Mouse (Mus musculus): Measurements from ENCODE around the gene Dut.

Dut gene

GRCm38 (mm10) chr2:125247108-125247961 is at the start of gene Dut:
Gene Dut, plus strand, starts transcription at chr2:125247190.
- DNase-seq: peak; percentile 99

DNA sequence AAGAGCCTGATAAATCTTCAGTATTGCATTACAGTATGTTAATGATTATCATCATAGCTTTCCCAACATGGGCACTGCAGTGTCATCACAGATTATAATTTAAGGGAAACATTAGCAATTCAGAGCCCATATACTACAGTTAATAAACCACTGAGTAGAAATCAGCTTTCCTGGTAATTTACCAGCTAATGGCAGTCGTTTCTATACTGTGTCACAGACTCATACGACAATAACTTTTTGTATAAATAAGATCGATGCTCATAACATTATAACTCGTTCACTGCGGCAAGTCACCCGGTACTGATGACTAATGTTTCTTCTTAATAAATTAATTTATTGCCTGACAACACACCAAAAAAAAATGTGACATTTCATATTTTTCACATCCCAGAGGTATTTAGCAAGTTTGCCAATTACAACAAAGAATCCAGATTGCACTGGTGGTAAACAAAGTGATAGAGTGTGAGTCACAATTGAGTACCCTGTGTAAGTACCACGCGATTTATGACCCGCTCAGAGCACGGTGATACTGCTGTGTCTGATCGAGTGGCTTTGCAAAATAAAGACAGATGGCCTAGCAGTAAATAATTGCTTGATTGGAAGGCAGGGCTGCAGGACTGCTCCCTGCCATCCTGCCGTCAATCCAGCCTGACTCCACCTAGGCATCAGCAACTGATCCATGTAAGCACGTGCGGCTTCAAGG is 37.9 kb upstream of the Dut start:
- no peak for DNase-seq

GRCm38 (mm10) chr2:125211831-125212510 is 35.0 kb upstream of the Dut start:
- no peak for DNase-seq

GRCm38 (mm10) chr2:125214592-125214991 is 32.4 kb upstream of the Dut start:
- DNase-seq: peak; percentile 32

- DNase-seq: no peak
These were observed 29.7 kb upstream of the Dut start for GRCm38 (mm10) chr2:125217286-125217685.

DNA sequence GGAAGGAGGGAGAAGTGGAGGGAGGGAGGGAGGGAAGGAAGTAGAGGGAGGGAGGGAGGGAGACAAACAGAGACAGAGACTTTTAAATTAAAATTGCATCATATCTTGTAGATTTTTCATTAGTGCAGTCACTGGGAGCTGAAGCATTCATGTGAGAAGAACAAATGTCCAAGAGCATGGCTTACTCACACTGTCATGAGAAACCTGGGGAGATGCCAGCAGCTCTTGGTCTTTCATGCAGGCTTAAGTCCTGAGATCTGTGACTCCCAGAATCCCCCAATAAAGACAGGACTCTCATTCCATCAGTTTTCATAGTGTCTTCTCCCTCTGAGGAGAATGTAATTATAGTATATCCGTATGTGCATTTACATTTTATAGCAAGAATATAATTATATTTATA is 28.4 kb upstream of the Dut start:
- DNase-seq: no peak

GRCm38 (mm10) chr2:125219268-125219667 is 27.7 kb upstream of the Dut start:
- DNase-seq: no peak

GRCm38 (mm10) chr2:125221673-125222072 is 25.3 kb upstream of the Dut start:
- no peak for DNase-seq

GRCm38 (mm10) chr2:125228472-125229409 is 18.2 kb upstream of the Dut start:
- DNase-seq: no peak

DNA sequence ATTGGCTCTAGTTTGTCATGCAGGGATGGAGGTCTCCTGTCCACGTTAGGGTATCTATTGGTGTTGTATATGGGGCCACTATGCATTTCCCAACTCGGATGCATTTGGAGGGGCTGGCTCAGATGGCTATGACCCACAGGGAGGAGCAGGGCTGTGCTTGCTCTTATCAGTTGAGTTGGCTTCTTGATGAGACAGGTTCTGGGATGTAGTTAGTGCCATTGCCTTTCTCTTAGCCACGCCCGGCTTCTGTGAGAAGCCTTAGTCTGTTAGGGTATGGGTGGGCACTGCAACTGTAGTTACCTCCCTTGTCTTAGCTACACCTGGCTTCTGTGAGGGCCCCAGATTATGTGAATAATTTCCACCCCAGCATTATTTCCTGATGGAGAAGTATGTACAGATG is 14.8 kb upstream of the Dut start:
- no peak for DNase-seq

DNA sequence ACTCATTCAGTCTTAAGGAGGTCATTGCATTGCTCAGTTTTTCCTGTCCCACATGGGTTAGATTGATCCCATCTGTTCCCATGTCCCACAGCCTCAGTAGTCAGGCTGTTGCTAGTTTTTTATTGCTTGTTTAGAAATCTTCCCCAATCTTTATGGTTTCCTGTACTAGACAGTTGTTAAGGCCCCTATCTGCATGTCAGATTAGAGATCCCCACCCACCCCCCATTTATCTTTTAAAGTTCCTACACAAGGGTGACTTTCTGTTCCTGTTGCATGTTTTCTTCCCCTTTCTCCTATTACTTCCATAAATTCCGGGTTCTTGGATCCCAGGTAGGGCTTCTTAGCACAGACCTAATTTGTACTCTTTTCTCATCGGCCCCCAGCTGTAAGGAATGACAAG is 13.5 kb upstream of the Dut start:
- no peak for DNase-seq

DNA sequence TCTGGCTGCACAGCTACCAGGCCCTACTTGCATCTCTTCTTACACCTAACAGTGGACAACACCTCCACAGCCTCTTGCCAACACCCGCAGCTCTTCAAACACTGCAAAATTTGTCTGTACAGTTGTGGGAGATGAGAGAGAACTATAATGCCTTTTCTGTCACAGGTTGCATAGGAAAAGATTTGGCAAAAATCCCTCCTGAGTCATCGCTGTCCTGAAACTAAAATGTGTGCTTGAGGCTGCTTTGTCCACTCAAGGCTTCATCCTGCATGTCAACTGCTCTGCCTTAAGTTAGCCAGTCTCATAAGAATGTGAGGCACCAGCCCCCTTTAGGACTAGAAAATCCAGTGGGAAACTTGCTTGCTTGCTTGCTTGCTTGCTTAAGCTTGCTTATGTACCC is 12.9 kb upstream of the Dut start:
- DNase-seq: no peak

GRCm38 (mm10) chr2:125245545-125246285 is 1.3 kb upstream of the Dut start:
- DNase-seq: no peak

DNA sequence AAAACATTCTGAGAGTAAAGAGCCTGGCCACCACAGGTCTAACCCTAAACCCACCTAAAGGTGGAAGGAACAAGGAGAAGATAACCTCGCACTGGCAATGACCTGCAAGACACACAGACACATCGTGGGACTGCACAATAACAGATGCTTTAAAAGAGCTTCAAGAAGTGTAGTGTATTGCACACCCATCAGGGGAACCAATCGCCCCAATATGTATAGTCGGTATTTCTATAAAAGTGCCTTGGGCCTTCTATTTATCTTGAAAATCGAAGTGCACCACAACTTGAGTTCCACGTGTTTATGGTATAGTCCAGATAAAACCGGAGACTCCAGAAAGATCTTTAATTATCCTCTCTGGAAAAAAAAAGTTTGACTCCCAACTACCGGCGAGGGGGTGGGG is 321 bp upstream of the Dut start:
- DNase-seq: peak; percentile 26

DNA sequence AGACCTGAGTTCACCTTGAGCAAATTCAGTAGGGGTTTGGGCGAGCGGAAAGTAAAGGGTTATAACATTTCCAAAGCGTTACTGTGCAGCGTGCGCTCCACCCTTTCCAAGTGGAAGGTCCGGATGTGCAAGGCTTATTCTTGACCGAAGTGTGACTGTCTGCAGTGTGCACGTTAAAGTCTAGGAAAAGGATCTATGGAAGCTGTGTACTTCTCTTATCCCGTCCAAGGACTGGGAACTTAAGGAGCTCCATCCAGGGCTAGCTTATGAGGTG is 909 bp downstream of the Dut start:
- no peak for DNase-seq

GRCm38 (mm10) chr2:125248256-125248655 is 1.3 kb downstream of the Dut start:
- peak; percentile 20 for DNase-seq

GRCm38 (mm10) chr2:125249339-125249738 is 2.3 kb downstream of the Dut start:
- DNase-seq: no peak

DNA sequence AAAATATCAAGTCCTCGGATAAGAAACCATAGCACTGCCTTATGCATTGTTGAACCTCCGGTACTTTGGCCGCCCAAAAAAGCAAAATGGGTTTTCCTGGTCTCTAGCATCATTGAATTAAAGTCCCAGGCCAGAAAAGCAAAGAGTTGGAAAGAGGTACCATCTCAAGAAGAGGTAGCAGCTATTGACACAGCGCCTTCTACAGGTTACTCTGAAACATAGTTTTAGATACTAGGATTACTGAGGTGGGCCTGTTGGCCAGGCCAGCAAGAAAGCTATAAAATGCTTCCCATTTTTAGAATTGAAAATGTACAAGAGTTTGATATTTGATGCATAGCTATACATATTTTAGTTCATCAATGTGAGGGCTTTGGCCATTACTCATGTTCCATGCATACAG is 2.9 kb downstream of the Dut start:
- DNase-seq: no peak

DNA sequence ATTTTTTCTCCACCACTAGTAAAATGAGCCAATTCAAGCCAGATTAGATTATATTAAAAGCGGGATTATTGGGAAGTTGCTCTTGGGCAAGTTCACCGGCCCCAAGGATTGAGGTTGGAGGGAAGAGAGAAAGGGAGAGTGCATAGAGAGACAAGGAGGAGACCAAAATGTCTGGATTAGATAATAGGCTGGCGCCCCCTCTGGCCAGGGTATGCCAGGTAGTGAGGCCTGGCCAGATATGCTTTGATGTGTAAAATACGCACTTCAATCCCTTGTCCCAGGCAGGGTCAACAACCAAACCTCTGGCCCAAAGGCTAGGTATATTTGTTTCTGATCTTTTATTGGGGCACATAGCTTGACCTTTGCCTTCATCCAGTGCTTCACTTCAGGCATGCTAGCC is 4.8 kb downstream of the Dut start:
- no peak for DNase-seq

GRCm38 (mm10) chr2:125252275-125252674 is 5.3 kb downstream of the Dut start:
- peak; percentile 30 for DNase-seq

DNA sequence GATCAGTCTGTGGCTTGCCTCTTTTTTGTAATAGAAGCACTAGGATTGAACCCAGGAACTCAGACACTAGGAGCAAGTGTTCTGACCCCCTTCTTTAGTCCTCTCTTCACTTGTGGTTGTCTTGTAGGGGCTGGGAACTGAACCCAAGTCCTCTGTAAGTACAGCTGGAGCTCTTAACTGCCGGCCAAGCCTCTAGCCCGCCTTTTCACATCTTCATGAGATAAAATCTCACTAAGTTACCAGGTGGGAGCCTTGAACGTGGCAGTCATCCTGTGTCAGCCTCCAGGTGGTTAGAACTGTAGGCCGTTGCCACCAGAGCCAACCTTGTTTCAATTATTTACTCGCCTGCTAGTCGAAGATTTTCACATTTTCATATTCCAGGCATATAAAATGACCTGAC is 6.7 kb downstream of the Dut start:
- DNase-seq: no peak

DNA sequence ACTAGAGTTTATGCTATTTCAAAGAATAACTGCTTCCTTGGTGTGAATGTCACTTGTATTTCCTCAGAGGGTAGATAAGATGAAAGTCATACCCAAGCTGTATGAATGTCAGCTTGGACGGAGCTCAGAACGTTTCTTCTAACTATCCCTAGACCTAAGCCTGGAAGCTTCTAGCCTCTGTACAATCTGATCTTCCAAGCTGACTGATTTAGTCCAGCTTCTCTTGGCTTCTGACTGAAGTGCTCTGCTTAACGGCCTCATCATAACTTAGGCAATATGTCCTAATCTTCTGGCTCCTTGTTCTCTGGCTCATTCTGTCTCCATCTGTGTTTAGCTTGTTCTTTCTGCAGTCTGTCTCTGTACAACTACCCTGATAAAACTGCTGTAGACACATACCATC is 7.6 kb downstream of the Dut start:
- no peak for DNase-seq
